Mouse (Mus musculus) heart, postnatal 36 days (tissue): ENCODE results near the gene Prss2. TPM values are rescaled to one million over a fixed set of nuclear protein-coding genes. Genes with fewer than 3 reads are reported as not detected.
"Not testable (repeated sequence)": the region's sequence is repeated elsewhere in the genome, so short reads cannot be mapped to it uniquely, and the experiment has no call there.

ENCODE experiments used
- DNase-seq, 2 experiments: peaks; one replicate each; pipeline ENCODE4 v3.0.0; 2021 to 2022
- intact Hi-C: fragments of 180-260 bp; cut with DNase I; formaldehyde crosslinking; loops from one replicate; pipeline ENCODE4 v1.15.1; 2025
- total RNA-seq, 2 experiments: library from RNA; stranded (reverse); gene quantifications; 2 replicates each; pipeline ENCODE4 v1.2.3; 2021

Prss2 gene
- total RNA-seq: not detected

GRCm38 (mm10) chr6:41521487-41521886 lies at the start of gene Prss2:
Prss2 (plus strand) TSS chr6:41521787.
- DNase-seq: no peak
- intact Hi-C loops: no loop called here

GRCm38 (mm10) chr6:41499374-41499773 lies 22.2 kb upstream of the Prss2 start:
- intact Hi-C loops: no loop called here

GRCm38 (mm10) chr6:41504915-41505314 lies 16.7 kb upstream of the Prss2 start:
- intact Hi-C loops: loop anchor here (5.0 kb wide), 1 partner anchor 243 kb away; no protein-coding TSS in a partner anchor
- DNase-seq: no peak

More at GRCm38 (mm10) chr6:41499374-41499773, 22.2 kb upstream of the Prss2 start:
- DNase-seq: no peak

GRCm38 (mm10) chr6:41505323-41505722 lies 16.3 kb upstream of the Prss2 start:
- intact Hi-C loops: no loop called here
- DNase-seq: no peak

GRCm38 (mm10) chr6:41518017-41518524 lies 3.5 kb upstream of the Prss2 start:
- intact Hi-C loops: no loop called here
- DNase-seq: no peak

- intact Hi-C loops: no loop called here
- DNase-seq: no peak
Observed at GRCm38 (mm10) chr6:41526453-41526852, 4.9 kb downstream of the Prss2 start.

- no peak for DNase-seq
- intact Hi-C loops: no loop called here
Observed at GRCm38 (mm10) chr6:41527402-41527801, 5.8 kb downstream of the Prss2 start.

GRCm38 (mm10) chr6:41529987-41530386 lies 8.4 kb downstream of the Prss2 start:
- peak in 1 of 2 experiments; percentile 9 for DNase-seq
- intact Hi-C loops: loop anchor here (2.0 kb wide), 3 partner anchors 267 to 475 kb away; no protein-coding TSS in a partner anchor

GRCm38 (mm10) chr6:41532181-41532580 lies 10.6 kb downstream of the Prss2 start:
- no peak for DNase-seq
- intact Hi-C loops: no loop called here

GRCm38 (mm10) chr6:41532687-41533284 lies 11.2 kb downstream of the Prss2 start:
- intact Hi-C loops: no loop called here
- no peak for DNase-seq

GRCm38 (mm10) chr6:41537376-41537775 lies 15.8 kb downstream of the Prss2 start:
- intact Hi-C loops: no loop called here
- DNase-seq: no peak

GRCm38 (mm10) chr6:41538296-41538695 lies 16.7 kb downstream of the Prss2 start:
- intact Hi-C loops, DNase-seq: not testable (repeated sequence)

- intact Hi-C loops: no loop called here
Observed at GRCm38 (mm10) chr6:41540746-41541145, 19.2 kb downstream of the Prss2 start.

GRCm38 (mm10) chr6:41541746-41542145 lies 20.2 kb downstream of the Prss2 start:
- intact Hi-C loops: no loop called here
- no peak for DNase-seq

More at GRCm38 (mm10) chr6:41540746-41541145, 19.2 kb downstream of the Prss2 start:
- no peak for DNase-seq

- no peak for DNase-seq
- intact Hi-C loops: no loop called here
Observed at GRCm38 (mm10) chr6:41542983-41543382, 21.4 kb downstream of the Prss2 start.

GRCm38 (mm10) chr6:41543411-41544050 lies 21.9 kb downstream of the Prss2 start:
- DNase-seq: no peak
- intact Hi-C loops: no loop called here

- no peak for DNase-seq
- intact Hi-C loops: no loop called here
Observed at GRCm38 (mm10) chr6:41544381-41544924, 22.9 kb downstream of the Prss2 start.

- intact Hi-C loops: no loop called here
- DNase-seq: no peak
Observed at GRCm38 (mm10) chr6:41545266-41545665, 23.7 kb downstream of the Prss2 start.

- DNase-seq: no peak
- intact Hi-C loops: no loop called here
Observed at GRCm38 (mm10) chr6:41547056-41547650, 25.6 kb downstream of the Prss2 start.

GRCm38 (mm10) chr6:41548286-41548685 lies 26.7 kb downstream of the Prss2 start:
- intact Hi-C loops: no loop called here
- DNase-seq: no peak

GRCm38 (mm10) chr6:41553356-41554010 lies 31.9 kb downstream of the Prss2 start:
- intact Hi-C loops: no loop called here
- no peak for DNase-seq
